Mouse (Mus musculus): Measurements from ENCODE around the gene Mmp27. TPM values are rescaled to one million over a fixed set of nuclear protein-coding genes. Genes with fewer than 3 reads are reported as not detected.

Gene Mmp27
- not detected in 2 replicates for polyA plus RNA-seq (2015; fragmentation: Nextera tagmentation; extraction: Ambion mirVana)

DNA sequence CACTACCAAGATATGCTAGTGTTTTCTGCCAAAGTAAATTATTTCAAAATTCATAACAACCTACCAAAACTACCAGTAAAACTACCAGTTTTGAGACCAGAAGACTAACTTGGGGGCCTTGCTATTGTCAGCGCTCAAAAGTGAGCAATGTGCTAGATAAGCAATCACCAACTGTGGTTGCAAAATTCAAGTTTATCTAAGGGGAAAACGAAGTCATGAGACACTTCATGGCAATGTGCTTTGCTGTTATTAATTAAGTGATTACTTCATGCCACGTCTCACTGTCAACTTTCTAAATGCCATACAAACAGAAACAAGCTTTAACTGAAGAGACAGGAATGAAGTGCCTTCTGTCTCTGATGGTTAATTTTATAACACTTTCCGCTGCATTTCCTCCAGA lies at the start of gene Mmp27:
Gene Mmp27, plus strand, starts transcription at position 235 of the 400 bp plus-strand sequence.

DNA sequence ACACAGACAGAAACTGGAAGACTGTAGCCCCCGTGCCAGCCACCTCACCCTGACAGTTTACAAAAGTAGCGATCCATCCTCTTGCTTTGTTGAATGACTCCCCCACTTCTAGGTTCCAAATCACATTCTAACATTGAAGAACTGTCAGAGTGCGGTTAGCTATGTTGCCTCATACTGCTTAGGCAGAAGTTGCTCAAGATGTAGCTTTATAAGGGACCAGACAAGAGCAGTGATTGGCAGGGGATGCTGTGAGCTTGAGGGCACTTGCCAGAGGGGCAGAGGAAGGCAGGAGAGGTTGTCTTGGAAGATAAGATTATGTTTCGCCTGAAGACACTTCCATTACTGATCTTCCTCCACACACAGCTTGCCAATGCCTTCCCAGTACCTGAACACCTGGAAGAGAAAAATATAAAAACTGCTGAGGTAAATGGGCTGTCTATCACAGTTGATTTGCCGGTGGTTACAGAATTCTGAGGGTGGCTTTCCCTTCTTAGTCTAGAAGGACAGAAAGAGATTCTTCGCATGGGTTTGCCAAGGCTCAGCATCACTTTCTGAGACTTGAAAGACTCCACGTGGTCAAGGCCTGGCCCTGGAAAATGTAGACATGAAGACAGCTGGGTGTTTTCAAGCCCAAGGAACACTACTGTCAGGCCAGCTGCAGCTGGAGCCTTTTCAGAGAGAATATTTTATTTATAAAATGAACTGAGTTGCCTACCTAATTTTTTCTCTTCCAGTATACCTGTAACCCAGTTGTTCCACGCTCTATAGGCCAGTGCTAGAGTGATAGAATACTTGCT lies 12.8 kb upstream of the Mmp27 start, which contains the start of gene Mmp8:
Gene Mmp8, plus strand, starts transcription at position 236 of the 797 bp plus-strand sequence.

DNA sequence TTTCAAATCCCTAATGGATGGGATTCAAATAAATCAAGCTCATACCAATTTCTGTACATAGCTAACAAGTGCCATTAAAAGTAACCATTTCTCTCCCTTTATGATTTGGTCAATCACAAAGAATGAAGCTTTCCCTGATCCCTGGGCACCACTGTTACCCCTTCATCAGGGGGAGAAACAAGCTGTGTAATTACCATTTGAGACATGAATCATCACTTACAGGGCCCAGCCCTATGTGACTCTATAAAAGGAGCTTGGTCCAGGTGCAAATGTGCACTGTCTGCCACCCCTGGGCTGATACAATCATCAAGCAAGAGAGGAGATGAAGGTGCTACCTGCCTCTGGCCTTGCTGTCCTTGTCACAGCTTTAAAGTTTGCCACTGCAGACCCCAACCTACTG lies 56.7 kb downstream of the Mmp27 start, which contains the start of gene Mmp20:
Gene Mmp20, plus strand, starts transcription at position 301 of the 400 bp plus-strand sequence.

Other genes starting within 250 kb of the Mmp27 start
- 0.24 and 0.31 TPM in 2 replicates for gene Mmp12, start 227.0 kb upstream of the Mmp27 start, polyA plus RNA-seq (2015; fragmentation: Nextera tagmentation; extraction: Ambion mirVana)
- gene Mmp1b, start 183.3 kb upstream of the Mmp27 start, polyA plus RNA-seq (2015; fragmentation: Nextera tagmentation; extraction: Ambion mirVana), result not detected in 2 replicates
- not detected in 2 replicates for gene Mmp3, start 125.6 kb upstream of the Mmp27 start, polyA plus RNA-seq (2015; fragmentation: Nextera tagmentation; extraction: Ambion mirVana)
- not detected in 2 replicates for gene Mmp10, start 69.0 kb upstream of the Mmp27 start, polyA plus RNA-seq (2015; fragmentation: Nextera tagmentation; extraction: Ambion mirVana)
- 0.11 and 0.52 TPM in 2 replicates for gene Mmp8, start 12.9 kb upstream of the Mmp27 start, polyA plus RNA-seq (2015; fragmentation: Nextera tagmentation; extraction: Ambion mirVana)
- not detected in 2 replicates for gene Mmp20, start 56.8 kb downstream of the Mmp27 start, polyA plus RNA-seq (2015; fragmentation: Nextera tagmentation; extraction: Ambion mirVana)
- gene Mmp7, start 120.7 kb downstream of the Mmp27 start, polyA plus RNA-seq (2015; fragmentation: Nextera tagmentation; extraction: Ambion mirVana), result not detected in 2 replicates
- gene Tmem123, start 192.6 kb downstream of the Mmp27 start, polyA plus RNA-seq (2015; fragmentation: Nextera tagmentation; extraction: Ambion mirVana), result 11.4 and 12.2 TPM in 2 replicates

Measured in neural tube, postnatal 0 days (tissue).